Mouse (Mus musculus) small intestine, adult 10 weeks (tissue): Measurements from ENCODE around the gene Ahsa1. TPM values are rescaled to one million over a fixed set of nuclear protein-coding genes. Genes with fewer than 3 reads are reported as not detected.

Experiments used
- polyA plus RNA-seq: library from polyadenylated mRNA; stranded (reverse); fragments of 350-450 nt; fragmentation: Illumina TruSeq; extraction: RNeasy Lipid Tissue Mini Kit (QIAGEN cat#74804); gene quantifications from one replicate; pipeline ENCODE4 v1.2.3, GENCODE M21; 2014; ENCODE audit warnings: low replicate concordance

The Ahsa1 gene
- polyA plus RNA-seq = 57.7 TPM

DNA sequence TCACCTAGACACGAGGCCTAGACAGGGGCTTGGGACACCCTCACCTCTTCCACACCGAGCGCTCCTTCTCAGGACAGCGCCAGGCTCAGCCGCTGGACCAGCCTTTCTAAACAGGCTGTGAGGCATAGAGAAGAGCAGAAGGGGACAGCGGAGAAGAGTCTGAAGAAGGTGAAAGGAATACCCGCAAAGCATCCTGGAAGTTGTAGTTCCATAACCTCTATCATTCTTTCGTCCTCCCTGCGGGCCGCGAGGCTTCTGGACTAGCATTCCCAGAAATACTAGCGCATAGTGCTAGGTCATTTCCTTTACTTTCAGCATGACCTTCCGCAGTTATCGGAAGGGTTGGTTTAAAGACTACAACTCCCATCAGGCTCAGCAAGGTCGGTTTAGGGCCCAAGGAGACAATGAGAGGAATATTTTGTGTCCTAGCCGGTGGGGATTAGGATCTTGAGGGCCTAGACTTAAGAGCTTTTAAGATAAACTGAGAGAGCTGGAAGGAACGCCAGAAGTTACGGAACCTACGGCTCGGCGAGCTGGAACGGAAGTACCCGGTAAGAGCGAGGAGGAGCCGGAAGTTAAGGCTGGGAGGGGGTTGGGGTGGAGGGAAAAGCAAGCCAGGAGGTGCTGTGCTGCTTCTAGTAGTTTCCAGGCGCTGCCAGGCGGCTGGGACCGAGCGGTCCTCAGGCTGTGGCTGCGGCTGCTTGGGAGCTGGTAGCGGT lies at the start of gene Ahsa1, which contains the start of gene Vipas39:
Ahsa1 (plus strand) TSS at position 372 of the 719 bp plus-strand sequence.
Vipas39 (minus strand) TSS at position 149 of the 719 bp plus-strand sequence.

DNA sequence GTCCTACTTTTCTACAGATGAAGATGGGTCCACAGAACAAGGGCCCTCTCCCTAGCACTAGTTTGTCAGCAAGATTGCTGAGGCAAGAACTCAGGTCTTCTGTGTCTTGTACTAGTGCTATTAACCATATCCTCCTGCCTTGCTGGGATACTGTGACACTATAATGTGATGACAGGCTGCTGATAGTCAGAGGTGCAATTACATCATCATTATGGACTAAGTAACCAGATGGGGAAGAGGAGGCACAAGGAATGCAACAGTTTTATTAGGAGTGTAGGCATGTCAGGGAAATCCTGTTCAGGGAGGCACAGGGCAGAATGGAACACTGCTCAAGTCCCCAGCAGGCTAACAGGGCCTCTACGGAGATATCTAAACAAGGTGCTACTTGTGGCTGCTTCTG lies 27.6 kb upstream of the Ahsa1 start, which contains the start of gene Noxred1:
Noxred1 (minus strand) TSS at position 101 of the 400 bp plus-strand sequence.

DNA sequence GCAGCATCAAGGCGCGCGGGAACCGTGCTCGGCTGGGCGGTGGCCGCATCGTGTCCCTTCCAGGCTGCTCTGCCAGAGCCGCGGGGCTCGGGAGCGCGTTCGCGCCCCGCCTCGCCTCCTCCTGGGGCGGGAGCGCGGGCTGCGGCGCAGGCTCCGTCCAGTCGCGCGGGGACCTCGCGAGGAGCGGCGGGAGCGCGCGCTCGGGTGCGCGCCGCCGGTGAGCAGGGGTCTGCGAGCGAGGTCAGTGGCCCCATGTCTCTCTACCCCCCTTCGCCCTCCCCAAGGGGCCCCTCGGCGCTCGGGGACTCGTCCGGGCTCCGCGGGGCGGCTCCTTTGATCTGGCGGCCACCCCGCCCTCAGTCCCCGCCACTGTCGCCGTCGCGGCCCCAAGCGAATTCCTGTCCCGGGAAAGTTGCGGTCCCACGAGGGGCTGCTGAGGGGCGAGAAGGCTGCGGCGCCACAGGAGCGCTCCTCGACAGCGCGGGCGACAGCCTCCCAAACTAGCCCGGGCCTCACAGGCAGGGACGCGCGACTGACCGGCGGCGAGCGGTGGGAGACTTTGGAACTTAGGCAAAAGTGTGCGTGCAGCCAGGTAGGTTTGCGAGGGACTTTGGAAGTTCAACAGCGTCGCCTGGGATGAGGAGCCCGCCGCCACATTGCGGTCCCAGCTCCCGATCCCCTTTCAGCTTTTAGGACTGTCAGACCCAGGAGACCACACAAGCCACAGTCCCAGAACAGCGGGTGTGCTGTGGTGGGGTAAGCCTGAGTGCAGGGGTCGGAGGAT lies 33.6 kb downstream of the Ahsa1 start, which contains the start of gene Ism2:
Ism2 (minus strand) TSS at position 49 of the 784 bp plus-strand sequence.

Other genes with a start within 250 kb of the Ahsa1 start
- not detected for gene Tmem63c, start 245.1 kb upstream of the Ahsa1 start, polyA plus RNA-seq
- not detected for gene Ngb, start 163.9 kb upstream of the Ahsa1 start, polyA plus RNA-seq
- gene Gstz1, start 119.3 kb upstream of the Ahsa1 start, polyA plus RNA-seq = 67.0 TPM
- 4.2 TPM for gene Pomt2, start 118.5 kb upstream of the Ahsa1 start, polyA plus RNA-seq
- not detected for gene Samd15, start 66.8 kb upstream of the Ahsa1 start, polyA plus RNA-seq
- gene Tmed8, start 66.0 kb upstream of the Ahsa1 start, polyA plus RNA-seq = 5.0 TPM
- 1.2 TPM for gene Noxred1, start 27.7 kb upstream of the Ahsa1 start, polyA plus RNA-seq
- gene Vipas39, start 223 bp upstream of the Ahsa1 start, polyA plus RNA-seq = 17.3 TPM
- gene Ism2, start 33.2 kb downstream of the Ahsa1 start, polyA plus RNA-seq = not detected
- gene Sptlc2, start 121.9 kb downstream of the Ahsa1 start, polyA plus RNA-seq = 289 TPM
- gene Slirp, start 177.4 kb downstream of the Ahsa1 start, polyA plus RNA-seq = 136 TPM
- gene Alkbh1, start 177.5 kb downstream of the Ahsa1 start, polyA plus RNA-seq = 18.1 TPM
- 59.3 TPM for gene Snw1, start 205.8 kb downstream of the Ahsa1 start, polyA plus RNA-seq
- not detected for gene Gm5788, start 228.2 kb downstream of the Ahsa1 start, polyA plus RNA-seq
- gene Gm8300, start 247.8 kb downstream of the Ahsa1 start, polyA plus RNA-seq = not detected